Mouse (Mus musculus) liver, embryonic 12.5 days (tissue): ENCODE measurements around the gene Acsl5. TPM values are rescaled to one million over a fixed set of nuclear protein-coding genes. Genes with fewer than 3 reads are reported as not detected.

Source experiments
- ATAC-seq: fragments of 200-750 bp; cut with Nextera tagmentation; 2 replicates; pipeline ENCODE4 v1.8.0; 2017; ENCODE audit warnings: moderate number of reproducible peaks, mild to moderate bottlenecking, moderate library complexity
- H3K27ac ChIP-seq: fragments of 300-500 bp; sonication (generic); 2 replicates; pipeline ENCODE4 v1.5.1; 2016; ENCODE audit warnings: mild to moderate bottlenecking
- H3K27me3 ChIP-seq: fragments of 300-500 bp; sonication (generic); replicated peaks from 2 replicates; pipeline ENCODE4 v1.6.1; 2016; ENCODE audit warnings: mild to moderate bottlenecking, moderate library complexity
- H3K36me3 ChIP-seq: fragments of 300-500 bp; sonication (generic); 2 replicates; pipeline ENCODE4 v1.6.1; 2016; ENCODE audit warnings: mild to moderate bottlenecking, moderate library complexity
- H3K4me1 ChIP-seq: fragments of 300-500 bp; sonication (generic); 2 replicates; pipeline ENCODE4 v1.6.1; 2016
- H3K4me2 ChIP-seq: fragments of 300-500 bp; sonication (generic); 2 replicates; pipeline ENCODE4 v1.6.1; 2016; ENCODE audit warnings: mild to moderate bottlenecking, moderate library complexity
- H3K4me3 ChIP-seq: fragments of 300-500 bp; sonication (generic); 2 replicates; pipeline ENCODE4 v1.5.1; 2016; ENCODE audit warnings: mild to moderate bottlenecking, moderate library complexity
- H3K9ac ChIP-seq: fragments of 300-500 bp; sonication (generic); 2 replicates; pipeline ENCODE4 v1.6.1; 2016; ENCODE audit warnings: mild to moderate bottlenecking, moderate library complexity
- H3K9me3 ChIP-seq: fragments of 300-500 bp; sonication (generic); replicated peaks from 2 replicates; pipeline ENCODE4 v1.6.1; 2016; ENCODE audit warnings: mild to moderate bottlenecking, moderate library complexity
- WGBS: fragments of 180-500 bp; shearing (Covaris S2); methylation state at CpG from one replicate; pipeline ENCODE4 v1.1.7; 2016; ENCODE audit not compliant: insufficient replicate concordance; 5-methylcytosine and 5-hydroxymethylcytosine counted together
- polyA plus RNA-seq: library from polyadenylated mRNA; unstranded; fragments of >200 nt; fragmentation: Nextera tagmentation; extraction: Ambion mirVana; gene quantifications from 2 replicates; pipeline ENCODE4 v1.2.1, GENCODE M21; 2016

The Acsl5 gene
- polyA plus RNA-seq, 1 experiment from 2014 or later: 115 TPM

DNA sequence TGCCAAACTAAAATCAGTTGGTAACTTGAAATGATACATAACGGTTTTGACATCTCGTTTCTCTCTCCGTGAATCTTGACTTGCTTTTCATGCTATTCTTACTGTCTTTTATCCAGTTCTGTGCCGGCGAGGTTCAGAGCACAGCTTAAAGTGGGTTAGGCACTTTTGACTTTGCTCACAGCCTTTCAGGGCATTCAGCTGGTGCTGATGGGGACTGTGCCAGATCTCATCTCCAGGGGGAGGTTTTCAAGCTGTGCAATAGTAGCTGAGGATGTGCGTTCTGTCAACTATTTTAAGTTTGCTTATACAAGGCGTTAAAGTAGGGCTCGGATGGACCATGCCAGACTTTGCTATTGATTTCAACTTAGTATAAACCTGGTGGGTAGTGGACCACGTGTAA is 85.3 kb downstream of the Acsl5 start:
- H3K4me2 ChIP-seq: no peak overlapping the region
- H3K27ac ChIP-seq: no peak overlapping the region
- ATAC-seq: no peak
- H3K9me3 ChIP-seq: no peaks in the 10 kb centered on the region
- H3K4me3 ChIP-seq: no peak overlapping the region
- WGBS: 87% methylated on average over 9 of the region's 9 CpGs
- H3K9ac ChIP-seq: no peak overlapping the region
- peaks cover 29% of the 10 kb centered on the region for H3K36me3 ChIP-seq
- no peaks in the 10 kb centered on the region for H3K27me3 ChIP-seq
- H3K4me1 ChIP-seq: peaks cover 14% of the 10 kb centered on the region

DNA sequence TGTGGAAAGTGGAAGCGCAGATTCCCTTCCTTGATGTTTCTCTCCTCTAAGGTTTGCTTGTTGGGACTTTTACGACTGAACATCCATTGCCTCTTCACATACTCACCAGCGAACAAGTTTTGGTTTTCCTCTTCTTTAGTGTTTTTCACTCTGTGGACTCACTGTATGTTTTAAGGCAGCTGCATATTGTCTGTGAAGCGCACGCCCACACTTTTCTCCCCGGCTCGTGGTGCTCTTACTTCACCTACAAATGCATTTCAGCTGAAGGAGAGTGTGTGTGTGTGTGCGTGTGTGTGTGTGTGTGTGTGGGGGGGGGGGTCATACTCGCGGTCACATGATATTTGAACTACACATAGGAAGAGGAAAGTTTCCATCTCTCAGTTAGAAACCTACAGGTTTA is 85.9 kb downstream of the Acsl5 start:
- H3K9me3 ChIP-seq: no peaks in the 10 kb centered on the region
- WGBS: 88% methylated on average over 10 of the region's 10 CpGs

DNA sequence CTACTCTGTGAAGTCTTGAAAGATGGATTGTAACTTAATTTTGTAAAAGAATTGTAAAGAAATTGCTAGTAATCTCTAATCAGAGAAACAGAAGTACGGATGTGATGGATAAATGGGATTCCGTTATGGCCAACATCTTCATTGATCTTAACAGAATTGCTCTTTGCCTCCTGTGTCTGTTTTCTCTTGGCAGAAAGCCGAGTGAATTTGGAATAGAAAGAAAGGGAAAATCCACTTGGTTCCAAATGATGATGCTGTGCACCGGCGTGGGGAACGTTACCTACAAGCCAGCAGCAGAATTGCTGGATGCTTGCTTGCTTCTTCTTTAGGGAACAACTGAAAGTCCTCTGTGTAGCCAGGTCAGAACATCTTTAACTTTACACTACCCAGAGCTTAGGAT is 88.8 kb downstream of the Acsl5 start:
- 85% methylated on average over 6 of the region's 6 CpGs for WGBS
- H3K27ac ChIP-seq: no peak overlapping the region
- H3K27me3 ChIP-seq: no peaks in the 10 kb centered on the region
- ATAC-seq: no peak
- H3K9me3 ChIP-seq: no peaks in the 10 kb centered on the region
- peaks cover 27% of the 10 kb centered on the region for H3K36me3 ChIP-seq
- no peak overlapping the region for H3K4me2 ChIP-seq
- no peak overlapping the region for H3K9ac ChIP-seq
- no peak overlapping the region for H3K4me3 ChIP-seq
- H3K4me1 ChIP-seq: peaks cover 19% of the 10 kb centered on the region

More for the DNA sequence above, 85.9 kb downstream of the Acsl5 start:
- H3K4me2 ChIP-seq: no peak overlapping the region
- ATAC-seq: no peak
- H3K36me3 ChIP-seq: peaks cover 32% of the 10 kb centered on the region
- H3K27me3 ChIP-seq: no peaks in the 10 kb centered on the region
- H3K9ac ChIP-seq: no peak overlapping the region
- no peak overlapping the region for H3K27ac ChIP-seq
- no peak overlapping the region for H3K4me3 ChIP-seq
- peaks cover 17% of the 10 kb centered on the region for H3K4me1 ChIP-seq

DNA sequence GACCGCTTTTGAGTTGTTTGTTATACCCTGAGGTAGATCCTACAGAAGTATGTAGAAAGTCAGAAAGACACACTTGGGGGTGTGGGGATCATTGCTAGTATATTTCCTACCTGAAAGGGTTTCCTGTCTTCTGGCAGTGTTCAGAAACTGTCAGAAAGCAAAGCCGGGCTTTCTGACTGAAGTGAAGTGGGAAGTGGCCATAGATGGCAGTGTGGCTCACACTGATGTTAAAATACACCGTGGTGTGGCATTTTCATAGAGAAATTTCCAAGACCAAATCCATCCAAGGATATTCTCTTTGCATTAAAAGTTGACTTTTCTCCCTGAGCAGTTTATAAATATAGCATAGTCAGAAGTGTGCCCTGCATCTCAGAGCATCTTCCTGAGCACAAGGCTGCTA is 89.6 kb downstream of the Acsl5 start:
- 0 out of 2 replicates have a peak overlapping the region, but pooled peaks have one; percentile 36 for H3K27ac ChIP-seq
- no peak for ATAC-seq
- peaks cover 30% of the 10 kb centered on the region for H3K36me3 ChIP-seq
- no peak overlapping the region for H3K4me2 ChIP-seq
- no peaks in the 10 kb centered on the region for H3K27me3 ChIP-seq
- H3K4me1 ChIP-seq: peaks cover 19% of the 10 kb centered on the region
- no peak overlapping the region for H3K9ac ChIP-seq
- no peak overlapping the region for H3K4me3 ChIP-seq
- 46% methylated on average over 3 of the region's 3 CpGs for WGBS
- H3K9me3 ChIP-seq: no peaks in the 10 kb centered on the region

DNA sequence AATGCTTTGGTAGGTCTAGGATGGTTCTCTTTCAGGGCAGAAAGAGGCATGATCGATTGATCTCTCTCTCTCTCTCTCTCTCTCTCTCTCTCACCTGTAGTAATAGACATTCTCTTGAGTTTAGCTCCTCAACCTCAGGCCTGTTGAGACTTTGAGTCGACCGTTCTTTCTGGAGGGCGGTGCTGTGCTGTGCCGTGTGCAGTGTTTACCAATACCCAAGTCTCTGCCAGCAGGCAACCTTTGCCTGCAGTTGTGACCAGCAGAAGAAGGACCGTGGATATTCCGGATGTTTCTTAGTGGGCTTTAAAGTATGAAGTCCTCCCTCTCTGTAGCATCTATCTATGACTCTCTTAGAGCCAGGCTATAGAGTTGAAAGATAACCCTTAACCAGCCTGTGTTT is 90.7 kb downstream of the Acsl5 start:
- H3K9me3 ChIP-seq: no peaks in the 10 kb centered on the region
- H3K4me1 ChIP-seq: peaks cover 19% of the 10 kb centered on the region
- H3K27me3 ChIP-seq: no peaks in the 10 kb centered on the region
- 85% methylated on average over 7 of the region's 7 CpGs for WGBS
- no peak for ATAC-seq
- peaks cover 23% of the 10 kb centered on the region for H3K36me3 ChIP-seq
- H3K9ac ChIP-seq: no peak overlapping the region
- no peak overlapping the region for H3K27ac ChIP-seq
- H3K4me3 ChIP-seq: no peak overlapping the region
- H3K4me2 ChIP-seq: no peak overlapping the region

DNA sequence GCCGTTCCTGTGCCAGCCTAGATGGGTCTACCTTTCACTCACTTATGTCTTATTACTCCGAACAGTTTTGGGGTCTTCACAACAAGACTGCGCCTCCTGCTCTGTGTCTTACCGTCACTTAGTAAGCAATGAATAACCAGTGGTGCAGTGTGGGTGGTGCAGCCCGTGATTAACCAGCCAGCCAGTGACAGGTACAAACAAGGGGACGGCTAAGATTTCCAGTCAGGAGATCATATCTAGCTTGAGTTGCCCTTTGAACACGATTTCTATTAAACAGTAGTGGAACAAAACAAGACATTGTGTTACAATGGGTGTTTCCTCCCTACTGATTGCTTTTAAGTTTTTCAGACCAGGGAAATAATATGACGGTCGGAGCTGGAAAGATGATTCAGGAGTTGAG is 91.5 kb downstream of the Acsl5 start:
- 81% methylated on average over 9 of the region's 9 CpGs for WGBS
- no peak overlapping the region for H3K27ac ChIP-seq
- peaks cover 19% of the 10 kb centered on the region for H3K36me3 ChIP-seq
- H3K27me3 ChIP-seq: no peaks in the 10 kb centered on the region
- no peak for ATAC-seq
- no peak overlapping the region for H3K4me3 ChIP-seq
- H3K4me1 ChIP-seq: peaks cover 27% of the 10 kb centered on the region
- no peaks in the 10 kb centered on the region for H3K9me3 ChIP-seq
- no peak overlapping the region for H3K9ac ChIP-seq
- no peak overlapping the region for H3K4me2 ChIP-seq

Other genes starting within 250 kb of the Acsl5 start
- gene Gpam, start 124.7 kb upstream of the Acsl5 start, polyA plus RNA-seq: 26.9 and 27.1 TPM in 2 replicates
- 0.05 and 0.06 TPM in 2 replicates for gene Tectb, start 71.2 kb upstream of the Acsl5 start, polyA plus RNA-seq
- 0.04 TPM in 1 of 2 replicates, not detected in the other for gene Gucy2g, start 10.7 kb upstream of the Acsl5 start, polyA plus RNA-seq
- gene Zdhhc6, start 64.1 kb downstream of the Acsl5 start, polyA plus RNA-seq: 81.9 and 83.4 TPM in 2 replicates
- gene Vti1a, start 64.4 kb downstream of the Acsl5 start, polyA plus RNA-seq: 23.9 and 24.5 TPM in 2 replicates